Mouse (Mus musculus) MEL (cell line): ENCODE results near the gene Parp4. TPM values are rescaled to one million over a fixed set of nuclear protein-coding genes. Genes with fewer than 3 reads are reported as not detected.

Experiments
- DNase-seq: peaks from one replicate; pipeline ENCODE4 v3.0.0; 2011; ENCODE audit warnings: low read depth, low spot score
- H3K27ac ChIP-seq: 2 replicates; pipeline ENCODE4 v1.5.1; 2012; ENCODE audit warnings: low read depth, mild to moderate bottlenecking, control low read depth, low read length, moderate library complexity; ENCODE audit not compliant: control insufficient read depth
- H3K27me3 ChIP-seq, 2 experiments: fragments of 150-350 bp in 1 of 2; sonication (generic) in 1 of 2; 2 replicates each; pipeline ENCODE4 v1.6.1; 2012; ENCODE audit warnings: low read length in 2 of 2, mild to moderate bottlenecking in 2 of 2, improper control_type of control experiment in 1 of 2, moderate library complexity in 1 of 2; ENCODE audit not compliant: insufficient read depth in 2 of 2, control insufficient read depth in 1 of 2
- H3K36me3 ChIP-seq, 2 experiments: 2 replicates each; pipeline ENCODE4 v1.6.1; 2012 to 2014; ENCODE audit warnings: low read length in 2 of 2, improper control_type of control experiment in 1 of 2, inconsistent platforms in 1 of 2, mild to moderate bottlenecking in 1 of 2; ENCODE audit not compliant: insufficient read depth in 2 of 2, control insufficient read depth in 1 of 2
- H3K4me1 ChIP-seq, 2 experiments: fragments of 150-350 bp in 1 of 2; sonication (generic) in 1 of 2; 2 replicates each; pipeline ENCODE4 v1.6.1; 2012; ENCODE audit warnings: low read length in 2 of 2, improper control_type of control experiment in 1 of 2, mild to moderate bottlenecking in 1 of 2; ENCODE audit not compliant: insufficient read depth in 2 of 2, control insufficient read depth in 1 of 2
- H3K4me3 ChIP-seq, 2 experiments: fragments of 150-350 bp in 1 of 2; sonication (generic) in 1 of 2; 2 replicates each; pipeline ENCODE4 v1.5.1; 2012; ENCODE audit warnings: low read depth in 2 of 2, low read length in 2 of 2, mild to moderate bottlenecking in 2 of 2, moderate library complexity in 2 of 2, control low read depth in 1 of 2, improper control_type of control experiment in 1 of 2; ENCODE audit not compliant: control insufficient read depth in 1 of 2, insufficient read depth in 1 of 2
- H3K79me2 ChIP-seq: 2 replicates; pipeline ENCODE4 v1.6.1; 2012; ENCODE audit warnings: mild to moderate bottlenecking, low read length, moderate library complexity; ENCODE audit not compliant: control insufficient read depth, poor library complexity, insufficient read depth
- H3K9ac ChIP-seq: 2 replicates; pipeline ENCODE4 v1.6.1; 2012; ENCODE audit warnings: low read depth, mild to moderate bottlenecking, control low read depth, low read length, moderate library complexity; ENCODE audit not compliant: control insufficient read depth, poor library complexity, severe bottlenecking
- H3K9me3 ChIP-seq: fragments of 150-350 bp; sonication (generic); replicated peaks from 2 replicates; pipeline ENCODE4 v1.6.1; 2012; ENCODE audit warnings: mild to moderate bottlenecking, low read length, improper control_type of control experiment, moderate library complexity; ENCODE audit not compliant: insufficient read depth
- CTCF ChIP-seq, 3 experiments: IDR thresholded peaks in 2 of 3; conservative IDR thresholded peaks in 1 of 3; 2 replicates each; pipeline ENCODE4 v1.5.1; 2011 to 2012; ENCODE audit warnings: low read length in 3 of 3, low read depth in 2 of 3, mild to moderate bottlenecking in 2 of 3, improper control_type of control experiment in 1 of 3, inconsistent platforms in 1 of 3, mixed read lengths in 1 of 3, moderate library complexity in 1 of 3; ENCODE audit not compliant: control insufficient read depth in 1 of 3, insufficient read depth in 1 of 3, poor library complexity in 1 of 3, severe bottlenecking in 1 of 3
- EP300 ChIP-seq, 2 experiments: IDR thresholded peaks; 2 replicates each; pipeline ENCODE4 v1.6.1; 2011; ENCODE audit warnings: improper control_type of control experiment in 2 of 2, low read length in 2 of 2, low read depth in 1 of 2, mild to moderate bottlenecking in 1 of 2
- GATA1 ChIP-seq: IDR thresholded peaks from 2 replicates; pipeline ENCODE4 v1.6.1; 2011; ENCODE audit warnings: low read depth, low read length, improper control_type of control experiment
- MAX ChIP-seq: IDR thresholded peaks from 2 replicates; pipeline ENCODE4 v1.6.1; 2011; ENCODE audit warnings: low read length, improper control_type of control experiment
- MAZ ChIP-seq: IDR thresholded peaks from 2 replicates; pipeline ENCODE4 v1.6.1; 2012; ENCODE audit warnings: low read depth, mild to moderate bottlenecking, inconsistent platforms, low read length, improper control_type of control experiment
- MXI1 ChIP-seq: IDR thresholded peaks from 2 replicates; pipeline ENCODE4 v1.6.1; 2011; ENCODE audit warnings: mild to moderate bottlenecking, low read depth, low read length, improper control_type of control experiment
- MYC ChIP-seq: IDR thresholded peaks from 2 replicates; pipeline ENCODE4 v1.6.1; 2011; ENCODE audit warnings: low read depth, mild to moderate bottlenecking, low read length, improper control_type of control experiment, moderate library complexity
- NELFE ChIP-seq: IDR thresholded peaks from 2 replicates; pipeline ENCODE4 v1.6.1; 2011; ENCODE audit warnings: low read depth, low read length, improper control_type of control experiment
- NRF1 ChIP-seq: IDR thresholded peaks from 2 replicates; pipeline ENCODE4 v1.6.1; 2014; ENCODE audit warnings: low read depth, mild to moderate bottlenecking, inconsistent platforms, low read length, improper control_type of control experiment, moderate library complexity; ENCODE audit not compliant: poor library complexity, insufficient read depth, severe bottlenecking
- POLR2AphosphoS2 ChIP-seq: IDR thresholded peaks from 2 replicates; pipeline ENCODE4 v1.6.1; 2011; ENCODE audit warnings: low read length, improper control_type of control experiment
- SIN3A ChIP-seq: IDR thresholded peaks from 2 replicates; pipeline ENCODE4 v1.6.1; 2012; ENCODE audit warnings: low read length, improper control_type of control experiment, inconsistent platforms
- TBP ChIP-seq: IDR thresholded peaks from 2 replicates; pipeline ENCODE4 v1.8.0; 2011; ENCODE audit warnings: low read depth, low read length, improper control_type of control experiment
- TCF12 ChIP-seq: IDR thresholded peaks from 2 replicates; pipeline ENCODE4 v1.6.1; 2014; ENCODE audit warnings: low read depth, mild to moderate bottlenecking, inconsistent platforms, low read length, improper control_type of control experiment, moderate library complexity
- ZC3H11A ChIP-seq: IDR thresholded peaks from 2 replicates; pipeline ENCODE4 v1.6.1; 2012; ENCODE audit warnings: low read depth, mild to moderate bottlenecking, inconsistent platforms, low read length, improper control_type of control experiment
- ZKSCAN1 ChIP-seq: IDR thresholded peaks from 2 replicates; pipeline ENCODE4 v1.6.1; 2012; ENCODE audit warnings: low read depth, mild to moderate bottlenecking, inconsistent platforms, low read length, improper control_type of control experiment, moderate library complexity
- ZMIZ1 ChIP-seq: IDR thresholded peaks from 2 replicates; pipeline ENCODE4 v1.6.1; 2012; ENCODE audit warnings: low read depth, mild to moderate bottlenecking, inconsistent platforms, low read length, improper control_type of control experiment, moderate library complexity
- polyA plus RNA-seq, 2 experiments: library from polyadenylated mRNA; stranded (reverse) in 1 of 2; unstranded in 1 of 2; fragments of >175 nt in 1 of 2; fragments of >200 nt in 1 of 2; gene quantifications; 2 replicates each; pipeline versions ENCODE4 v1.2.1 to v1.2.4; 2012; ENCODE audit warnings: low replicate concordance in 2 of 2, low read depth in 1 of 2; ENCODE audit not compliant: insufficient read length in 2 of 2, insufficient read depth in 1 of 2, missing spikeins in 1 of 2
- total RNA-seq: library from RNA; depleted of rRNA; stranded (reverse); fragments of 300-350 nt; gene quantifications from 2 replicates; pipeline ENCODE4 v1.2.3, GENCODE M21; 2012

Parp4 gene
- total and polyA plus RNA-seq, 3 experiments: 1.5 to 5.2 TPM; not detected in 1

GRCm38 (mm10) chr14:56613212-56613611, 37.8 kb downstream of the Parp4 start:
- Histone ChIP-seq H3K9me3 (no peaks in the 10 kb centered on the region), H3K4me1 (no peaks in the 10 kb centered on the region), H3K27me3 (no peaks in the 10 kb centered on the region), H3K4me3 (no peak overlapping the region), H3K9ac (no peak overlapping the region), H3K27ac (no peak overlapping the region), H3K79me2 (no peaks in the 10 kb centered on the region), H3K36me3 (no peaks in the 10 kb centered on the region; a peak in 1 of 4 replicates)
- no peak for TF ChIP-seq MAZ
- no peak for DNase-seq

GRCm38 (mm10) chr14:56617470-56617869, 42.1 kb downstream of the Parp4 start:
- TF ChIP-seq ZKSCAN1: no peak
- no peak for TF ChIP-seq CTCF (IDR thresholded peaks at IDR 0.05 in 2 of 3, conservative IDR thresholded peaks at IDR 0.05 in 1 of 3; ENCODE audit: control insufficient read depth in 1 of 3, insufficient read depth in 1 of 3, low read depth in 2 of 3, low read length in 3 of 3, poor library complexity in 1 of 3, severe bottlenecking in 1 of 3)
- TF ChIP-seq NELFE: no peak
- TF ChIP-seq MYC: no peak
- TF ChIP-seq MXI1: no peak
- TF ChIP-seq EP300 (IDR thresholded peaks at IDR 0.05; ENCODE audit: low read depth in 1 of 2, low read length in 2 of 2): no peak
- no peak for TF ChIP-seq TCF12
- TF ChIP-seq TBP: no peak
- TF ChIP-seq ZMIZ1: no peak
- TF ChIP-seq ZC3H11A: no peak
- no peak for TF ChIP-seq GATA1
- TF ChIP-seq SIN3A: no peak
- no peak for TF ChIP-seq POLR2AphosphoS2
- no peak for TF ChIP-seq NRF1
- no peak overlapping the region for H3K4me3 ChIP-seq
- no peak for DNase-seq
- H3K9ac ChIP-seq: no peak overlapping the region
- H3K4me1 ChIP-seq: no peaks in the 10 kb centered on the region
- H3K27me3 ChIP-seq: no peaks in the 10 kb centered on the region
- H3K79me2 ChIP-seq: no peaks in the 10 kb centered on the region
- no peaks in the 10 kb centered on the region for H3K9me3 ChIP-seq
- no peak overlapping the region for H3K27ac ChIP-seq
- no peaks in the 10 kb centered on the region; a peak in 1 of 4 replicates for H3K36me3 ChIP-seq

GRCm38 (mm10) chr14:56620425-56620824, 45.0 kb downstream of the Parp4 start:
- H3K36me3 ChIP-seq: no peaks in the 10 kb centered on the region
- TF ChIP-seq MAX: no peak
- TF ChIP-seq ZKSCAN1: no peak
- TF ChIP-seq, all 39 proteins: peak for 0
- Histone ChIP-seq H3K9ac (no peak overlapping the region), H3K79me2 (no peaks in the 10 kb centered on the region), H3K4me3 (no peak overlapping the region), H3K9me3 (no peaks in the 10 kb centered on the region), H3K27ac (no peak overlapping the region), H3K4me1 (no peaks in the 10 kb centered on the region), H3K27me3 (no peaks in the 10 kb centered on the region)
- DNase-seq: no peak
